Mouse (Mus musculus) cerebellum, postnatal 14 days (tissue): ENCODE measurements around the gene Arhgap10.
A peak's percentile ranks its signal among the peaks of the same experiment; 100 is the strongest.

Source experiments
- DNase-seq, 2 experiments: peaks; one replicate each; pipeline ENCODE4 v3.0.0; 2021; ENCODE audit warnings: mixed read lengths in 2 of 2

The Arhgap10 gene

GRCm38 (mm10) chr8:77275571-77275970 lies 242.2 kb downstream of the Arhgap10 start:
- no peak for DNase-seq

DNA sequence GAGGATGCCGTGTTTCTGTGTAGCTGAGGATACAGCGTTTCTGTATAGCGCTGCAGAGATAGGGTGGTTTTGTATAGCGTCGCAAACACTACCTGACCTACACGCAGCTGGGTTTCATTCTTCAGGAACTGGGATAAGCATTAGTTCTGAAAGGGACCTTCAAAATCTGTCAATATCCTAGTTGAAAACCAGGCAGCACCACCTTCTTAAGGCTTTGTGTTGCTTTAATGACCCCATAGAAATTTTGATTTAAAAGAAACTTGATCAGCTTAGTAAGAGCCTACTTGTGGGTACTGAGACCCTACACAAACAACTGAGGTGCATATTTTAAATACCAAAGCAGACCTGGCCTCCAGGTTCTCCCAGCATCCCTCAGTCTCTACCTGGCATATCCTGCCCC lies 245.6 kb downstream of the Arhgap10 start:
- no peak for DNase-seq

DNA sequence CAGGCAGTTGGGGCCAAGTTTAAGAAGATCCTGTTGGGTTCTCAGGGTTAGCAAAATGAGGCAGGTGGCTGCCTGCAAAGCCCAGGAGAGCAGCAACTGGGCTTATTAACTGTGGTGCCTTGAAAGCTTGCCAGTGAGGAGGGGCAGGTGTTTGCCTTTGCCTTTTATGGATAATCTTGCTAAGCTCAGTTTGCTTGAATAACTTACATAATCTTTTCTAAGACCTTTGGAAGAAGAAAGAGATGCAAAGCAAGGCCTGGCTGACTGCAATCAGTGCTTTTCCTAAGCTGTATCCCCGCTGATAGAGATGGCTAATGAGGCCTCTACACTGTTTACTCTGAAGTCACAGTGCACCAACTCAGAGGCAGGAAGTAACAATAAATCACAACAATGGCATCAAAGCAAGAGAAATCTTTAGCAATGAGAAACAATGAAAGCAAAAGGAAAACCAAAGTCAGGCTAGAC lies 249.8 kb downstream of the Arhgap10 start:
- no peak for DNase-seq

DNA sequence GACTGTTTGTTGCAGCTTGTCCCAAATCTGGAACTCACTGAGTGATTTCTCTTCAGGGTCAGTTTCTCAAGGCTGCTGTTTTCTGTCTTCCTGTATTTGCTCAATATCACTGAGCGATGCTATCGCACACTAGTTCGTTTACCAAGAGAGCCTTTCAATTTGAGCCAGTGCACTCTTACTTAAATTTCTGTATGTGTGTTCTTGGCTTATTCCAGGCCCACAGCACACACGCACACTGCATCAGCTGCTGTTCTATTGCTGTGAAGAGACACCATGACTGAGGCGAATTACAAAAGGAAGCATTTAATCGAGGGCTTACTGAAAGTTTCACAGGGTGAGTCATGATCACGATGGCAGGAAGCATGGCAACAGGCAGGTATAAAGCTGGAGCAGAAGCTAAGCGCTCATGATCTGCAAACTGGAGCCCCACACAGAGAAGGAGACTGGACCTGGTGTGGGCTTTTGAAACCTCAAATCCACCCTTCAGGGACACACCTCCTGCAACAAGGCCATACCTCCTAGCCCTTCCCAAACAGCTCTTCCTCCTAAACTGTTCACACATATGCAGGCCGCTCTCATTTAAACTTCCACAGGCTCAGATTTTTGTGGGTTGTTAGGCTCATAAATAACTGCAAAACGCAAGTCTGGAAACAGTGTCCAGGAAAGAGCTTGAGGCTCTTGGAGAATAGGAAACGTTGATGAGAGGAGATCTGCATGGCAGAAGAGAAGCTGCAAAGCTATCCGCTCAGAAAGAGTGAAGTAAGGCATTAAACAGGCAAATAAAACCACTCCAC lies 255.3 kb downstream of the Arhgap10 start:
- DNase-seq, result no peak

GRCm38 (mm10) chr8:77261215-77261614 lies 256.5 kb downstream of the Arhgap10 start:
- no peak for DNase-seq

DNA sequence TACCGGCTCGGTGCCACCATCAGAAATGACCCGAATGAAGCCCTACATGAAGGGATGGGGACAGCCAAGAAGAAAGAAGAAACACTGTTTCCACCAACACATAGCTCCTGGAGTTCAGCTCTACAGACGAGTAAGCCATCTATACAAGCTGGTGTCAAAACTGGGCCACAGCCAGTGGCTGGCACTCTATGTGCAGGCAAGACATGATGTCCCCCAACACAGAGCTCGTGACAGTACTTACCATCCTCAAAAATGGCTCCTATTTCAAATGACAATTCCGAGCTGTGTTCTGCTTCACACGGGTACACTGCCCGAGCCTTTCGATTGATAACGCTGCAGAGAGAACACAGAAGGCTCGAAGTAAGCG lies 260.7 kb downstream of the Arhgap10 start:
- no peak for DNase-seq

- DNase-seq, result no peak
These were observed 261.2 kb downstream of the Arhgap10 start for GRCm38 (mm10) chr8:77256450-77257084.

DNA sequence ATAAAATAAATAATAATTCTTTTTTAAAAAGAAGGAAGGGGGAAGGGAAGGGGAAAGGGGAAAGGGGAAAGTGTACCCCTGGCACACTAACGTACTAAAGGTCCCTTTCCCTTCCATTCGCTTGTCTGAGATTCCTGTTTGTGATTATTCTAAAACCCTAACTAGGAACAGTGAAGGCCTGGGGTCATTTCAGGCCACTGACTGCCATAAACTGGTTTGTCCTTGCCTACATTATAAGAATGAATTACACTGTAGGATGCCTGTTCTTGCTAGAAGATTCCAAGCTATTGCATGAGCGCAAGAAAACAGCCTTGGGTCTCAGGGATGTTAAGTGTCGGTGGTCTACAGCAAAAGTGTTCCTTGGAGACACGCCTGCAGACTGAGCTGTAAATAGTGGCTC lies 263.3 kb downstream of the Arhgap10 start:
- DNase-seq, result no peak

DNA sequence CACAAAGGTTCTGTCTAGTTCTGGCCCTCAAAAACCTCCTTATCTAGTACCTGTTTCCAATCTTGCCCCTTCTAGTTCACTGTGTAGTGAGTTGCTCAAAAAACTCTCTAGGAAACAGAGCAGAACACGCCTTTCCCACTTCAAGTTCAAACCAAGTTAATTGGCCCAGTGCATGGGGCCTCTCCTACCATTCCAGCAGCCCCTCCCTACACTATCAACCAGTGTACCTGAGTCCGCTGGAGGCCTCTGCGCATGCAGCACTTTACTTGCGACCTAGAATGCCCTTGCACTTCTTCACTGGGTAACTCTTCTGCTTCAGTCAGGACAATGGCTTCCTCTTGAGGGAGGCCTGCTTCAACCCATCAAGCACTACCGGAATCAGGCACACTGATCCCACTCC lies 266.6 kb downstream of the Arhgap10 start:
- no peak for DNase-seq

DNA sequence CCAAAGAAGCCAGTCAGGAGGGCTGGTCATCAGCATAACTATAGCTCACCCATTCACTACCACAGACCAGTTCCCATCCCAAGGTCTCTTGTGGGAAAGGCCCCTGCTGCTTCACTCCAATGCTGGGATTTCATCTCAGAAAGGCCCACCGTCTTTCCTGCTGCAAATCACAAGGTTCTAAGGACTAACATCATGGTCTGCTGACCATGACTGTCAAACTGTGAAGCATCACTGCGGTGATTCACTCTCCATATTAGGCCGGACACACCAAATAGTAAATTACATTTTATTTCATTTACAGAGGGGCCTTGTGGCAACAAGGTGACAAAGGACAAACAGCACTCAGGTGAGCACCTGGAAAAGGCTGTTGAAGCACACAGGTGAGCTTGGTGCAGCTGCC lies 267.7 kb downstream of the Arhgap10 start:
- no peak for DNase-seq

GRCm38 (mm10) chr8:77241381-77241780 lies 276.4 kb downstream of the Arhgap10 start:
- no peak for DNase-seq

GRCm38 (mm10) chr8:77239462-77239861 lies 278.3 kb downstream of the Arhgap10 start:
- DNase-seq, result no peak

GRCm38 (mm10) chr8:77236701-77237100 lies 281.1 kb downstream of the Arhgap10 start:
- peak in 1 of 2 experiments; percentile 17 for DNase-seq

DNA sequence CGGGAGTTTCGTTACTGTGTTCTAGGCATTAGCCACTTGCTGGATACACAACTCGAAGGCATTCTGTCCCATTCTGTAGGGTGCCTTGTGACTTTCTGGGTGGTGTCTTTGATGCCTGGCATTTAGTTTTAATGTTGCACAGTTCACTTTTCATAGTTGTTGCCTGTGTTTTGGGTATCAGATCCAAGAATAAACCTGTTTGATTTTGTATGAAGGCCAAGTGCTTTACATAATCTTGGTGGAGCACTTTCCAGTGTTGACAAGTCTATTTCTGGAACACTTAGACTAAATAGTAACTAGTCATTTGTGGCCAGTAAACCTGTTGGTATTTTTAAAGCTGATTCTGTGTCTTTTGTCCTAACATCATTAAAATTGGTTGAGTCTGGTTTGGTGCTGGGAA lies 285.3 kb downstream of the Arhgap10 start:
- DNase-seq, result no peak

DNA sequence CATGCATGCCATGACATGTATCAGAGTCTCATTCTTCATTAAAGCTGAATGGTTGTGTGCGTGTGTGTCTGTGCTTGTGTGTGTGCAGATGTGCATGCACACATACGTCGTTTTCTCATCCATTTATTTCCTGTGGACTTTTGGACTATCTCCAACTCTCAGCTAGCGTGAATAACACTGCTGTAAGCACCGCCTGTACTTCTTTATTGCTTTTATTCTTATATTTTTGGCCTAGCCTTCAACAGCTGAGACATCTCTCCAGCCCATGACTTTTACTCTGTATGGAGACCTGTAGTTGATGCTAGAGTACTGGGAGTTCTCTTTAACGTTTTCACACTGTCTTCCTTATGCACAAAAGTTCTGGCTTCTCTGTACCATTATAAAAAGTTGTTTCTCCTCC lies 285.9 kb downstream of the Arhgap10 start:
- DNase-seq, result no peak

DNA sequence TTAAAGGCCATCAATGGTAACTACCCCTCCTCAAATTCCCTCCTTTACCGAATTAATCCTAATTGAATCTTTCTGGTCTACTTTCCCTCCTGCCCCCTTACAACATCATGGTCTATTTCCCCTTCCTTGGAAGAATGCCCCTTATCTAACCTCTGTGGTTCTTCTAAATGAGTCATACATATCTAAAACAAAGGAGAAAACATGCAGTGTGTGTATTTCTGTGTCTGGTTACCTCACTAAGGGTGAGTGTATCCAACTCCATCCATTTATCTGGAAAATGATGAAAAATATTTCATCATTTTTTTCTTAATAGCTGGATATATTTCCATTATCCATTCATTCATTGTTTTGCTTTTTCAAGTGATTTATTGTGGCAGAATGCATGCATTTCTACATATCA lies 286.5 kb downstream of the Arhgap10 start:
- DNase-seq, result no peak

GRCm38 (mm10) chr8:77228688-77229087 lies 289.1 kb downstream of the Arhgap10 start:
- DNase-seq, result no peak

DNA sequence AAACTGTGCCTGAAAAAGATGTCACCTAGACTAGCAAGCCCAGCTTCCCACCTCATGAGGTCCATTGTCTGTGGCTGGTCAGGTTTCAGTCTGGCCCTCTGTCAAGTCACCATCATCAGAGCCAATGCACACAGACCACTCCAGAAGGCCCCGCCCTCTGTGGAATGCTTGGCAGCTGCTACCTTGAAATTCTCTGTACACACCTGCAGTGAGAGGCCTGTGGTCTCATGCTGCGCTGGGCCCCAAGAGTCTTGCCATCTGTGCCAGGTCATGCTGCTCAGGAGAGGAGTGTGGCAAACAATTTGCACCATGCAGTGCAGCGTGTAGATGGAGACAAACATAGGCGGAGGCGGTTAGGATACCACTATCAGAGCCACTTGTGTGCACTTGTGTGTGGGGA lies 290.0 kb downstream of the Arhgap10 start:
- peak; percentile 63 to 72 for DNase-seq

GRCm38 (mm10) chr8:77223123-77223522 lies 294.6 kb downstream of the Arhgap10 start:
- DNase-seq, result no peak

DNA sequence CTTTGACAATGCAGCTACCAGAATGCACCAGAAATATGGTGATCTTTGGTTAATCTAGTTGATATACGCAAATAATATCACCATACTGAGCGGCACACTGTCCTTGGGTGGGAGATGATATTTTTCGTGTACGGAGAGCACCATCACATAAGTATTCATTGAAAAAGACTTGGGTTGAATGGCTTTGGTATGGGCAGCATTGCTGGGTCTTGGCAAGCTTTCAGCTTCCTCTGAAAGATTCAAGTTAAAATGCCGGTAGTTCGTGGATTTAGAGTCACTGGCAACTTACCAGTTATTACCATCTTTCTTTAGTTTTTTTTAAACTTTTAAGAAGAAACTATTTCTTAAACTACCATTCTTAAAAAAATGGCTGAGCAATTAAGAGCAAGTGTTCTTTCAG lies 302.6 kb downstream of the Arhgap10 start:
- no peak for DNase-seq

GRCm38 (mm10) chr8:77214665-77215064 lies 303.1 kb downstream of the Arhgap10 start:
- peak; percentile 12 to 14 for DNase-seq

- no peak for DNase-seq
These were observed 303.8 kb downstream of the Arhgap10 start for GRCm38 (mm10) chr8:77213893-77214464.

DNA sequence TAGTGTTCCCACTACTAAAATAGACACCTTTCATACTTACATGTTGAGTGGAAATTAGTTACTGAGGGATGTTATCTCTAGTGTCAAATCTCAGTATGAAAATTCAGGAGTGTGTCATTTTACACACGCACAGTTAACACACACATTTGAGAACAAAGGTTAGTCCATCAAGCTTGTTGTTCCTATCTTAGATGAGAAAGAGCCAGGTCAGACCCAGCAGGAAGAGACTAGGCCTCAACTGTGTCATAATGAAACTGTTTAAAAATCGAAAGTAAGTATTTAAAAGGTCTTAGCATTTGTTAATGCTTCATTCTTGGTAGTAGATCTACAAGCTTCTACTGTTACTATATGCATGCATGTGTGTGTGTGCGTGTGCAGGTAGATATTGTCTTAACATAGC lies 308.5 kb downstream of the Arhgap10 start:
- DNase-seq, result no peak
